Mouse (Mus musculus): ENCODE data around the gene Myocos.
A peak's percentile ranks its signal among the peaks of the same experiment; 100 is the strongest.
"Not testable (repeated sequence)": the region's sequence is repeated elsewhere in the genome, so short reads cannot be mapped to it uniquely, and the experiment has no call there.

Gene Myocos

DNA sequence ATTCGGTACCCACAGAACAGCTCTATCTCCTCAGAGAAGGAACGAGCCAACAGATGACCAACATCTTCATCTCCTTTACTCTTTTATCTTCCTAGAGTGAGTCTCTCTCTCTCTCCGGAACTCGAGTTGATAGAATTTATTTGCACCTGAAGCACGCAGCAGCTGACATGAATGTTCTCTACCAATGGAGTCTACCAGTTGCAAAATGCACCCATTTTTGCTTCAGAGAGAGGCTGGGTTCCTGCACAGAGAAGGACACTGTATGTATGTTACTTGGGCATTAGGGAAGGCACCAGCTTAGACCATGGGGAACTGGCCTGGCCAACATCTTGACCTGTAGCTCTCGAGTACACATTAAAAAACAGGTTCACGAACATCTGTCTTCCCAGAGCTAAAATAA lies at the start of gene Myocos:
TSS of gene Myocos (minus strand) at position 101 of the 400 bp plus-strand sequence.
- DNase-seq (ENCODE audit: extremely low read depth, insufficient read length, low spot score), result no peak

DNA sequence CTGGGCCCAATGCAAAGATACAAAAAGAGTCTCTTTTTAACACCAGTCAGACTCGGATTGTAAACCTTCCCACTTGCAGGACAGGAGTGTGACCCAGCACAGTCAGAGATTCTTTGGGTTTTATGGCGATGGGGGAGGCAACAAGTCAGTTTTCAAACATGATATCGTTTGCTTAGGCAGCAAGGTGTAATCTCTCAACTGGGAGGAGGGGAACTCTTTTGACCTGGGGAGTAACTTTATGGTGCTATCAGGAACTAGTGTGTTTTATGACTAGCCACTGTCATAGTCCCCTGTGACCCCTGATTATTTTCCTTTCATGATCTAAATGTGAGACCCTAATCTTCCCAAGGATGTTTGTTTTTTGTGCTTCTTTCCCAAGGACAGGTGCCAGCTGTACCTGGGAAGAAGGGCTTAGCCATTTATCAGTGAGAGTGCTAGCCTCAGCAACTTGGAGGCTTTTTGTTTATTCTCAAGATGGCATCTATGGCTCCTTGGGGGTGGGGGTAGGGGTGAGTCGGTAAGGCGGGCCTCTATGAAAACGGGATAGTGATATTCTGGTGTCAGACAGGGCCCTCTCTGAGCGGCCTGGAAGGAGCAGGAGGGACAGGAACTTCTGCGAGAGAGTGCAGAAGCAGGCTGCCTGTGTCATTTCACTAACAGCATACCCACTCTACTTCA lies 42.5 kb upstream of the Myocos start:
- DNase-seq (ENCODE audit: extremely low read depth, insufficient read length, low spot score), result no peak

DNA sequence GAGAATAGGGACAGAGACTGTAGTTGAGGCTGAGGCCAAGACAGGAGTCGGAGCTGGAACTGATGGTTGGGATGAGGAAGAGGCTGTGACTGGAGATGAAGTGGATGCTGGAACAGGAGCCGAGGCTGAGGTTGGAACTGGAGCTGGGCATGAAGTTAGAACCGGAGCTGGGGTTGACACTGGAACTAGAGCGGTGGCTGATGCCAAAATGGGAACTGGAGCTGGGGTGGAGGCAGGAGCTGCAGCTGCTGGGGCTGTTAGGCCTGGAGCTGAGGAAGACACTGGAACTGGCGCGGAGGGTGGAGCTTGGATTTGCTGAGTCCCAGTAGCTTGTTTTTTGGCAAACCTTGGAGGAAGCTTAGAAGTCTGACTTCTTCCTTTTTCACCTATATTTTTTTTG lies 39.8 kb upstream of the Myocos start:
- DNase-seq (ENCODE audit: extremely low read depth, insufficient read length, low spot score), result no peak

DNA sequence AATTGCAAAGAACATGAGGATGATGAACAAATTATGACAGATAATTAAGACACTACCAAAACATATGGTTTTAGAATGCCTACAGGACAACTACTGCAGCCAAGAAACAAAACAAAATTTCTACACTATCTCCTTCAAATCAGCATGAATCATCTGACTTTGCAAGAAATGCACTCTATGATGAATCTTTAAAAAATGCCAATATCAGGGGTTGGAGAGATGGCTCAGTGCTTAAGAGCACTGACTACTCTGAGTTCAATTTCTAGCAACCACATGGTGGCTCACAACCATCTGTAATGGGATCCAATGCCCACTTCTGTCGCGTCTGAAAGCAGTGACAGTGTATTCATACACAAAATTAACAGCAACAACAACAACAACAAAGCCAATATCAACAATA lies 35.7 kb upstream of the Myocos start:
- no peak for DNase-seq (ENCODE audit: extremely low read depth, insufficient read length, low spot score)

DNA sequence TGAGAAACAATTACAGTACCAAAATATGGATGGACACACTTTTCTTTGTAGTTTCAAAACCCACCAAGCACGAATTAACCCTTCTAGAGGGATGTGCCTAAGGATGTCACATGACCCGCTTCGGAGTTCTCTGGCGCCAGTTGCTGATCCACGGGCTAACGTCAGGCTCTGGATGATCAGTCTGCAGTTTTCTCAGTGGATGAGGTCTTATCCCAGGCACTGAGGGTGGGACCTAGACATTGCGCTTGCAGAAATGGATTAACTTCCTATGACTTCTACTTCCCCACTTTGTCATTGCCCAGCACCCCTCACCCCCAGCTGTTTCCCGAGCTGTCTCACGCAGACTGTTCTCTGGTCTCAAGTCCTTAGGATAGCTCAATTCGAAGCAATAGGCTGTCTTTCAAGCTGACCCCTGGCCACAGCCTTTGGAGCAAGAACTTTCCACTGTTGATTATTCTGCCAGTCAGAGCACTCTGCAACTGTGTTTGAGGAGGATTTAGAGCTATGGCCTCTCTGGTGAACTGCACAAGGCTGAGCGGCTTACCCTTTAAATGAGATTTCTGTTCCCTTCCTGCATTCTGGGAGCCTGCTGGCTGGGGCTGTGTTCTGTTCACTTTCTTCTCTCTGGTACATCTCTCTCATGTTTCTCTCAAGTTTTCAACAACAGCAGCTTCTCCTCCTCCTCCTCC lies 7.6 kb upstream of the Myocos start:
- DNase-seq (ENCODE audit: extremely low read depth, insufficient read length, low spot score), result no peak

DNA sequence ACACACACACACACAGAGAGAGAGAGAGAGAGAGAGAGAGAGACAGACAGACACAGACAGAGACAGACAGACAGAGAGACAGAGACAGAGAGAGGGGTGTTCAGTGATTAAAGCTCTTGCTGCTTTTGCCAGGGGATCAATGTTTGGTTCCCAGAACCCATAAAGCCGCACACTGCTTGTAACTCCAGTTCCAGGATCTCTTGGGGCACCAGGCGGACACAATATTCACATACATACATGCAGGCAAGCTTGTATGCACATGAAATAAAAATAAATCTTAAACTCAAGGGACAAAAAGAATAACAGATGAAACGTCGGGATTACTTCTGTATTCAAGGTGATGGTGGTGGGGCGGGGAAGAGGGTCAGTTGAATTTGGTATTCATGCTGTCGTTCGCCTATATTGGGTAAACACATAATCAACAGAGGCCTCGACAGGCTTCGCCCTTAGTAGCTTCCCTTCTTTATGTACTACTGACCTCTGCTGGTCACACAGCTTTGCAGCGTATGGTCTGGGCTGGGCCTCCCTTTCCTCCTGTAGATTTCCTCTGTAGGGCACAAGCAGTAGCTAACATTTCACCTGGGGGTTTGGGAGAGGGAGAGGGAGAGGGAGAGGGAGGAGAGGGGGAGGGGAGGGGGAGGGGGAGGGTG lies 6.9 kb upstream of the Myocos start:
- DNase-seq (ENCODE audit: extremely low read depth, insufficient read length, low spot score), result peak; percentile 30

DNA sequence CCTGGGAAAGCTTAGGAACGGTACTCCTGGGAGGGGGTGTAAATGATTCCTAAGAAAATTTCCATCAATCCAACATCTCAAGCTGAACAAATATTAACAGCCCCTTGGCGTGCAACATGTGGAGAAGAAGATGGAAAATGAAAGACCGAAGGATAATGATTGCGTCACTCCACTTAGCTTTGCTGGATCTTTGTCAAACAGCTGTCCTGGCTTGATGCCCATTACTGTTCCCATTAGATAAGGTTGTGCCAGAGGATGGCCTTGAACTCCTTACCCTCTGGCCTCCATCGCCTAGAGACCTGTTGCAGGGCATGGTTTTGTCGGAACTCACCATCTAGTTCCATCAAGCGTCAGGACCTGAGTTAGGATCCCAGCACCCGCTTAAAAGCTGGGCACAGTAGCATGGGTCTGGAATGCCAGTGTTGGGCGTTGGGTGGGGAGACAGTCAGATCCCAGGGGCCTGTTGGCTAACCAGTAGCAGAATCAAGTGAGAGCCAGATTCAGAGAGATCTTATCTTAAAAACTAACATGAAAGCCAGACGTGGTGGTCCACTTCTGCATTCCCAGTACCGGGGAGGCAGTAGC lies 2.3 kb upstream of the Myocos start:
- DNase-seq (ENCODE audit: extremely low read depth, insufficient read length, low spot score), result no peak

DNA sequence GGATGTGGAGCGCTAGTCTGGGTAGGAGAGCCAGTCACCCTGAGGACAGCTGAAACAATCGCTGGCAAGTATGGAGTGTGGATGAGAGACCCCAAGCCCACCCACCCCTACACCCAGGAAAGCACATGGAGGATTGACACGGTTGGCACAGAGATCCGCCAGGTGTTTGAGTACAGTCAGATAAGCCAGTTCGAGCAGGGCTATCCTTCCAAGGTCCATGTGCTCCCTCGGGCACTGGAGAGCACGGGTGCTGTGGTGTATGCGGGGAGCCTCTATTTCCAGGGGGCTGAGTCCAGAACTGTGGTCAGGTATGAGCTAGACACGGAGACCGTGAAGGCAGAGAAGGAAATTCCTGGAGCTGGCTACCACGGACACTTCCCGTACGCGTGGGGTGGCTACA lies 9.6 kb downstream of the Myocos start:
- DNase-seq (ENCODE audit: extremely low read depth, insufficient read length, low spot score), result no peak

DNA sequence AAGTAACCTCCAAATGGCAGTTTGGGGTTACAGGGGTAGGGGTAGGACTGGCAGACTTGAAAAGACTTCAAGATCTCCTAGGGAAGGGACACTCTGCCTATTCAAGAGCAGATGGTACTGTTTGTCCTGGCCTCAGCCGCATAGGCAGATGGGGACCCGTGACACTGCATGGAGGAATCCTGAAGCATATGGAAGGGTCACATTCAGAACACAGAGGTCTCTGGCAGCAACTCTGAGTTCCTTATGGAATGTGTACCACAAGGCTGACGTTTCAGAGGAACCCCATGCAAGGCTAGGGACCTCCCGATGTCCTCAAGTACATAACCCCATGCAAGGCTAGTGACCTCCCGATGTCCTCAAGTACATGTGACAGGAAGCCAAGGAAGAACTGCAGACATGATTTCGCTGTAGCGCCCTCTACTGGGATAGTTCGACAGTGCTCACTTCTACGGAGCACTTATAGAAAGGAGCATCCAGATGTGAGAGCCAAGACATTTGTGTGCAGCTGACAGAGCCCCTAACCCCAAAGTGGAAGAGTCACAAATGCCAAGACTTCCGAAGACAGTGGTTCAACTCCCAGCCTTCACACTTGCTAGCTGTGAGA lies 11.8 kb downstream of the Myocos start:
- no peak for DNase-seq (ENCODE audit: extremely low read depth, insufficient read length, low spot score)

DNA sequence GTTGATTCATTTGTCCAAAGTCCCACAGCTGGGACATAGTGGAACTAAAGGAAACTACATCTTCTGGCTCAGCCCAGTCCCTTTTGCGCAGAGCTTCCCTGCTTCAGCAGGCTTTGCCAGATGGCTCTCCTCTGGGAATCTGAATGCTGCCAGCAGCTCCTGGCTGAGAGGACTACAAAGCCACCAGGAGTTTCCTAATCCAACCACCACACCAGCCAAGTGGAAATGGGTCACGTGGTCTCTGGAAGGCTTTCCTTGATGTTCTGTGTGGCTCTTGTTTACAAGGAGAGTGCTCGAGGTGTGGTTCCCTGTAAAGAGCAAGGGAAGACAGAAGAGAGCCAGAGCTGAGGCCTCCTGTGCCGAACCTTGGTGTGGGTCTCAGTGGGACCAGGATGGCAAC lies 14.3 kb downstream of the Myocos start:
- DNase-seq (ENCODE audit: extremely low read depth, insufficient read length, low spot score), result peak; percentile 62

DNA sequence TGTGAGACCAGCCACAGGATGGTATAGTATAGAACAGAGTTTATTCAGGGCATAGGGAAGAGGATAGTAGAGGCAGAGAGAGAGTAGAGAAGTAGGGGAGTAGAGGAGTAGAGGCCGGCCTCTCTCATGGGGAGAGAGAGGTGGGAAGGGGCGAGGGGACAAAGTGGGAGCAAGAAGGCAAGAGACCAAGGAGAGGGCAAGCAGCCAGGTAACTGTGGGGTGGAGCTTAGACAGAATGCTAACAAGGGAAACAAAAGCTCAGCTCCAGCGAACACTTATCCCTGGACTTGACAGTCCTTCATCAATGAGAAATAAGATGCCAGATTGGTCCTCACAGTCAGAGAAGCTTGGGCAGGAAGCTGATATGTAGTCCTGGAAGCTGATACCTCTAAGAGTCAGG lies 15.4 kb downstream of the Myocos start:
- DNase-seq (ENCODE audit: extremely low read depth, insufficient read length, low spot score), result no peak

DNA sequence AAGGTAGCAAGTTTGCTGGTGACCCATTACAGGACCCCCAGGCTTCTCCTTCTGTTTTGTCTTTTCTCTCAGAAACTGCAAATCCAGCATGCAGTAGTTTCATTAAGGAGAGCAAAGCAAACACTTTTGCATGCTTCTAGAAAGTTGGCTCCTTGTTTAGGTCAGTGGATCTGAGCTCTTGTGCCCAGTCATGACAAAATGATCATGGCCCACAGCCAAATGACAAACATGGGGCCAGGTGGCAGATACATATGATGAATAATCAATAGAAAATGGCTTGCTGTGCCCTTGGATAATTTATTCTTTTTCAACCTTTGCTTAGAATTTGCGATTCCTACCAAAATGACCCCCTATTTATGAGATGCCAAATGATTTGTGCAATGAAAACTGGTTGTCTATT lies 18.2 kb downstream of the Myocos start:
- DNase-seq (ENCODE audit: extremely low read depth, insufficient read length, low spot score), result no peak

DNA sequence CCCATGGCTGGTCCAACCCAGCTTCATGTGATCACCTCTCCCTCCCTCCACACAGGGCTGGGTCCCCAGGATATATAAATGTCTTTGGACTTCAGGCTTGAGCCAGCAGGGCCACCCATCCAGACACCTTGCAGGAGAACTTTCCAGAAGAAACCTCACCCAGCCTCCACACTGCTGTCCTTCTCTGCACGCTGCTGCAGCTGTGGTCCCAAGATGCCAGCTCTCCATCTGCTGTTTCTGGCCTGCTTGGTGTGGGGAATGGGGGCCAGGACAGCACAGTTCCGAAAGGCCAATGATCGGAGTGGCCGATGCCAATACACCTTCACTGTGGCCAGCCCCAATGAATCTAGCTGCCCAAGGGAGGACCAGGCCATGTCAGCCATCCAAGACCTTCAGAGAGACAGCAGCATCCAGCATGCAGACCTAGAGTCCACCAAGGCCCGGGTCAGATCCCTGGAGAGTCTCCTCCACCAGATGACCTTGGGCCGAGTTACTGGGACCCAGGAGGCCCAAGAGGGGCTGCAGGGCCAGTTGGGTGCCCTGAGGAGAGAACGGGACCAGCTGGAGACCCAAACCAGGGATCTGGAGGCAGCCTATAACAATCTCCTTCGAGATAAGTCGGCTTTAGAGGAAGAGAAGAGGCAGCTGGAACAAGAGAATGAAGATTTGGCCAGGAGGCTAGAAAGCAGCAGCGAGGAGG lies 18.8 kb downstream of the Myocos start, which contains the start of gene Myoc:
TSS of gene Myoc (plus strand) at position 105 of the 700 bp plus-strand sequence.
- no peak for DNase-seq (ENCODE audit: extremely low read depth, insufficient read length, low spot score)

DNA sequence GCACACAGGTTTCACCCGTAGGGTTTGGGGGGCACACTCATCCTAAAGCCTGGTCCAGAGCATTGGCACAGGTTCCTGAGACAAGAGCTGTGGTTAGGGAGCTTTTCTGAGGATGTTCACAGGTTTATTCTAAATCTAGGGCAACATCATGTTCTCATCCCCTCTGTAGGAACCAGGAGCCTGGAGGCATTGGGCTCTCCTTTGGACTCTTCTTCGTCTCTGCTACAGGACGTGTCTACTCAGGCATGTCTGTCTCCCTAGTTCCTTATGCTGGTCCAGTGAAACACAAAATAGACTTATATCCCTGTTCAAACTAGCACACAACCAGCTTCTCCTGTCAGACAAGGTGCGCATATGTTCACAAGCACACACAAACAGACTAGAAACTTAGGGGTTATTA lies 19.5 kb downstream of the Myocos start:
- no peak for DNase-seq (ENCODE audit: extremely low read depth, insufficient read length, low spot score)

DNA sequence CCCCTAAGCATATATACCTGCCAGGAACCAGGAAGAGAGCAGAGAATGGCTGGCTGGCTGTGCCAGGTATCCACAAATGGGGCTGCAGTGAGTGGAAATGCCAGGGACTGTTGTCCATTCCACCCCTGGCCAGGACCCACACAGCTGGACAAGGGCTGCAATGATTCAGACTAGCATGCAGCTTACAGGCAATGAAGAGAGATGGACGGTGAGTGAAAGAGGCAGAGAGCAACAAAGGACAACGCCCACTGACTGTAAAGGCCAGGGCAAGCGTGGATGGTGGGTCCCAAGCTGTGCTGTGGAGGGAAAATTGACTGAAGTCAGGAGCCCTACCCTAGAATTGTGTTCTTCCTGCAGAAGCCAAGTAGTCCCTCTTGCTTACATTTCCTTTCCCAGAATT lies 21.5 kb downstream of the Myocos start:
- DNase-seq (ENCODE audit: extremely low read depth, insufficient read length, low spot score), result no peak

DNA sequence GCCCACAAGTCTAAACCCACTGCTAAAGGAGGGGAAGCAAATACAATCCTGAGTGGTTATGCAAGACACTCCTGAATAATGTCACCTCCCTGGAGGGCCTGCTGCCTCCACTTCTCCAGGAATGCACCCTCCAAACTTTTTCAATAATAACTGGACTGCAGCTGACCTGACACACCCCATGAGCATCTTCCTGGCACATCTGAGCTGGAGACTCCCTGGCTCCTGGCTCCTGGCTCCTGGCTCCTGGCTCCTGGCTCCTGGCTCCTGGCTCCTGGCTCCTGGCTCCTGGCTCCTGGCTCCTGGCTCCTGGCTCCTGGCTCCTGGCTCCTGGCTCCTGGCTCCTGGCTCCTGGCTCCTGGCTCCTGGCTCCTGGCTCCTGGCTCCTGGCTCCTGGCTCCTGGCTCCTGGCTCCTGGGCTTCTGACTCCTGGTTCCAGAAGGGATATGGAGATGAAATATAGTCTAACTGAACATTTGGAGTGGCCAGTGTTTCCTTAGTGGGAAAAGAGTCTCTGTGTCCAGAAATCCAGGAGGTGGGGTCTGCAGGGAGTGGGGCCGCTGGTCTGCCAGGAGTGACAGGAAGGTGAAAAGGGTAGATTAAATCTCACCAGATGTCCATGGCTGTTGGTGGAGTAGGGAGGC lies 22.6 kb downstream of the Myocos start:
- DNase-seq (ENCODE audit: extremely low read depth, insufficient read length, low spot score), result not testable (repeated sequence)

DNA sequence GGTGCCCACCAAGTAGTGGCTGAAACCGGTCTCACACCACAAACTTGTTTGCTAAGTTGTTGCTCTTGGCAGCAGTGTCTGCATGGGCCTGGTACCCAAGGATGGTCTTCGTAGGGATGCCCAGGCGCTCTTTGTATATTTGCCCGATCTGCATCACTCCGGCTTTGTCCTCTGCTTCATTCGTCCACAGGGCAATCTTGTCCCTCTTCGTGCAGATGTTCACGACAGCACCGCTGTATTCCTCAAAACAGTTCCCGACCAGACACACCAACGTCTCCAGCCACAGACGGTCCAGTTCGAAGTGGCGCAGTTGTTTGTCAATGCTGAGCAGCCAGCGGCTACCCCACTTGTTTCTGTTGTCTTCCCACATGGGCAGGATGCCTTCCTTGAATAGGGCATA lies 29.7 kb downstream of the Myocos start:
- DNase-seq (ENCODE audit: extremely low read depth, insufficient read length, low spot score), result not testable (repeated sequence)

DNA sequence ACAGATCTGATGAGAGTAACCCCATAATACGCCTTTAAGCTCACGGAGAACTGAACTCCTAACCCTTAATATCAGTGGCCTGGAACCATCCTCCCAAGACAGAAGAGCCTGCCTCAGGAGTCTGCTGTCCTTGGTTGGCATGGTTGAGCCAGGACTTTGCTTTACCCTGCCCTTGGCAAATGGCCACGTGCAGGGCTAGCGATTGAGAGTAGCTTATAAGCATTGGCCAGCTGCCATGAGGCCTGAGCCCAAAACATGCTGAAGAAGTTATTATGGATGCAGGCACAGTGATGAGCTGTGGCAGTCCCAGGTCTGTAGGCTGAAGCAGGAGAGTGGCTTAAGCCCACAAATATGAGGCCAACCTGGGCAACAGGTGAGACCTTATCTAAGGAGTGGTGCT lies 30.2 kb downstream of the Myocos start:
- not testable (repeated sequence) for DNase-seq (ENCODE audit: extremely low read depth, insufficient read length, low spot score)

DNA sequence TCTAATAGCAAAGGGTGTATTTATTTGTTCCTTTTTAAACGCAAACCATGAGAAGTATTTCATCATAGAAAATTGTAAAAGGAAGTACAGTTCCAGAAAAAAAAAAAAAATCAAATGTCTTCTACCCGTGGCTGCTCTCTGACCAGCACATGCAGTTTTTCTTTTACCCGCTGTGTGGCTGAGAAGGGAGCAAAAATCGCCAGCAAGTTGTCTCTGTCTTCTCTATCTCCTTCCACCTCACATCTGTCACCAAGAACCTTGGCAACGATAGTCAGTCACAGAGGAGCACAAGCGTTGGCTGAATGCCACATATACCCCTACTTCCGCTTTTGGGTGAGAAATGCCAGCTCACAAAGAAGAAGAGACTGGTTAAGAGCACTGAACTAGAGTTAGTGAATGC lies 32.8 kb downstream of the Myocos start:
- no peak for DNase-seq (ENCODE audit: extremely low read depth, insufficient read length, low spot score)

DNA sequence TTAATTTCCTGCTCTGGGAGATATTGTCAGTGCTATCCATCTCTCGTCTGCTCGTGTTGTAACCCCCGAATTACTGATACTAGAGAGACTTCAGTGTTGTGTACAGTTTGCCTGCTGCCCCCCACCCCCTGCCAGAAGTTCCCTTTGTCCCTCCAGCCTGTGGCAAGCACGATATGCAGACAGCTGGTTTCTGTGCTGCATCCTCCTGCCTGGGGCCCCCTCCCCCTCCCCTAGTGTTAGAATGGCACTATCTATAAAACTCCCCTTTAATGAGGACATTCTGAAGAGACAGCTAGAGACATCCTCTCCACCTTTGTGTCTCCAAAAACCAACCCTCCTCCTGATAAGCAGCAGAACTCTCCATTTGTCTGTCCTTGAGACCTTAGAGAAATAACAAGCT lies 34.1 kb downstream of the Myocos start:
- DNase-seq (ENCODE audit: extremely low read depth, insufficient read length, low spot score), result no peak
